Mouse (Mus musculus) hindbrain, embryonic 11.5 days (tissue): ENCODE measurements at regions not wholly inside any gene's neighbourhood (a gene's known extent, or its start where the extent isn't known, plus 50 kb on each side); places are given as distances from the start of the nearest gene placed in this dataset.

Experiments
- ATAC-seq: fragments of 200-750 bp; cut with Nextera tagmentation; 2 replicates; pipeline ENCODE4 v1.8.0; 2017; ENCODE audit warnings: mild to moderate bottlenecking, moderate TSS enrichment, moderate library complexity; ENCODE audit not compliant: low FRiP score
- DNase-seq: peaks from one replicate; pipeline ENCODE4 v3.0.0-alpha.2; 2015; ENCODE audit warnings: low spot score
- H3K27ac ChIP-seq: fragments of 300-500 bp; sonication (generic); 2 replicates; pipeline ENCODE4 v1.5.1; 2014; ENCODE audit warnings: mild to moderate bottlenecking, low read depth, low read length
- H3K27me3 ChIP-seq: fragments of 300-500 bp; sonication (generic); 2 replicates; pipeline ENCODE4 v1.6.1; 2014; ENCODE audit warnings: mild to moderate bottlenecking, low read length, moderate library complexity, mixed read lengths; ENCODE audit not compliant: control insufficient read depth, insufficient read depth
- H3K36me3 ChIP-seq: fragments of 300-500 bp; sonication (generic); 2 replicates; pipeline ENCODE4 v1.6.1; 2014; ENCODE audit warnings: mild to moderate bottlenecking, low read length, moderate library complexity, mixed read lengths; ENCODE audit not compliant: control insufficient read depth, insufficient read depth
- H3K4me1 ChIP-seq: fragments of 300-500 bp; sonication (generic); replicated peaks from 2 replicates; pipeline ENCODE4 v1.6.1; 2014; ENCODE audit warnings: low read length, mixed read lengths; ENCODE audit not compliant: control insufficient read depth, insufficient read depth
- H3K4me2 ChIP-seq: fragments of 300-500 bp; sonication (generic); replicated peaks from 2 replicates; pipeline ENCODE4 v1.6.1; 2014; ENCODE audit warnings: mild to moderate bottlenecking, low read depth, low read length
- H3K4me3 ChIP-seq: fragments of 300-500 bp; sonication (generic); 2 replicates; pipeline ENCODE4 v1.5.1; 2014; ENCODE audit warnings: low read depth, low read length
- H3K9ac ChIP-seq: fragments of 300-500 bp; sonication (generic); 2 replicates; pipeline ENCODE4 v1.6.1; 2014; ENCODE audit warnings: low read depth, low read length
- H3K9me3 ChIP-seq: fragments of 300-500 bp; sonication (generic); 2 replicates; pipeline ENCODE4 v1.6.1; 2016; ENCODE audit warnings: low read length; ENCODE audit not compliant: control insufficient read depth
- WGBS: fragments of 180-500 bp; shearing (Covaris S2); extraction: QIAGEN DNeasy Blood & Tissue Kit; methylation state at CpG from one replicate; pipeline ENCODE4 v1.1.7; 2014; 5-methylcytosine and 5-hydroxymethylcytosine counted together

DNA sequence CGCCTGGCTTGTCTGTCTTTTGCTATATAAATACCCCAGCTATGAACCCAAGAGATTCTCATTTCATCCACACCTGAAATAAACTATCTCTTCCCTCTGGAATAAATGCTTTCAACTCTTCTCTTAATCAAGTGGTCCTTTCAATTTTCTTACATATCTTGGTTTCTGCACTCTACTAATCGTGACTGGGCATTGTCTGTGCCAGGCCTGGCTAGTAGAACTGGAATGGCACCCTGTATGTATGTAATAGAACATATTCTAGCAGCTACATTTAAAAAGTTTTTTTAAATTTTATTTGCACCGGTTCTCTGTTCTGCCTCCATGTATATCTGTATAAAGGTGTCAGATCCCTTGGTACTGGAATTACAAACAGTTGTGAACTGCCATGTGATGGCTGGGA is 68.2 kb upstream of the Zfp644 start:
- H3K9me3 ChIP-seq, result no peaks in the 10 kb centered on the region
- no peak for ATAC-seq
- H3K27me3 ChIP-seq, result no peaks in the 10 kb centered on the region
- H3K4me1 ChIP-seq, result no peaks in the 10 kb centered on the region
- no peak overlapping the region for H3K27ac ChIP-seq
- H3K9ac ChIP-seq, result no peak overlapping the region
- DNase-seq, result no peak
- H3K4me2 ChIP-seq, result no peak overlapping the region
- 89% methylated on average over 3 of the region's 3 CpGs for WGBS
- no peak overlapping the region for H3K4me3 ChIP-seq
- H3K36me3 ChIP-seq, result no peaks in the 10 kb centered on the region

DNA sequence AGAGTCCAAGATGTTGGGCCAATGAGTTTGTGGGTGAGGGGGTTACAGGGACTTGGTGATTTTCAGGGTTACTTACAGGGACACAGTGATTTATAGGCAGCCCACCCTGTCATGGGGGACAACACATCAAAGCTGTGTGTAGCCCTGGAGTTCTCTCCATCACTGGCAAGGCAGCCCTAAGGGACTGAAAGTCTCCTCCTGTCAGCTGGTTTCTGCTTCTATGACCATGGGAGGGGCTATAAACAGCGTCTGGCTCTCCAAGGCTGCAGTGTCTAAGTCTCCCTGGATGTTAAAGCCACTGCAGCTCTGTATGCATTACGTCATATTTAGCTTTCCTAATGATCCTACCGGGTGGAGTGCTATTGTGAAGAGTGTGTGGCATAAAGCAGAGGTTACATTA is 66.2 kb upstream of the Zfp644 start:
- ATAC-seq (no peak), DNase-seq (no peak)
- Histone ChIP-seq H3K9ac (no peak overlapping the region), H3K27ac (no peak overlapping the region; the same call in 1 of the 2 replicates), H3K4me1 (no peaks in the 10 kb centered on the region), H3K36me3 (no peaks in the 10 kb centered on the region), H3K9me3 (no peaks in the 10 kb centered on the region), H3K4me2 (no peak overlapping the region), H3K4me3 (no peak overlapping the region), H3K27me3 (peaks cover 3% of the 10 kb centered on the region; the same call in 1 of the 2 replicates)
- WGBS, result 57% methylated on average over 3 of the region's 3 CpGs

DNA sequence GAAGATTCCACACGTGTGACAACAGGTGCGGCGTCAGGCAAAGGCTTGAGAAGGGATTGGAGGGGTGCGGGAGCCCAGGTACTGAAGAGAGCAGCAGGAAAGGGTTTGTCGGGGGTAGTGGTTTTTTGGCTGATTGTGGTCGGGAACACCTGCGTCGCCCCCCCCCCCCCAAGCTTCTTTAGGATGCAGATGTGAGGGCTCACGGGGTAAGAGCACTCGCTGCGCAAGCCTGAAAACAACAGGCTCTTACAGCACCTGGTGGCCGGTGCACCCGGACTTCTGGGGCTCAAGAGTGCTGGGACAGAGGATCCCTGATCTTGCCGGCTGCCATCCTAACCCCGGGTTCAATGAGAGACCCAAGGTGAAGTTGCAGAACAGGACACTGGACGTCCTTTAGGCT is 60.9 kb upstream of the Zfp644 start:
- Histone ChIP-seq H3K27me3 (peaks cover 7% of the 10 kb centered on the region; the same call in 1 of the 2 replicates), H3K4me3 (no peak overlapping the region), H3K9me3 (no peaks in the 10 kb centered on the region), H3K36me3 (no peaks in the 10 kb centered on the region), H3K4me1 (no peaks in the 10 kb centered on the region), H3K9ac (no peak overlapping the region), H3K4me2 (peak overlapping the region; percentile 37; the same call in 1 of the 2 replicates), H3K27ac (no peak overlapping the region)
- ATAC-seq (no peak), DNase-seq (no peak)
- 6% methylated on average over 16 of the region's 16 CpGs for WGBS

DNA sequence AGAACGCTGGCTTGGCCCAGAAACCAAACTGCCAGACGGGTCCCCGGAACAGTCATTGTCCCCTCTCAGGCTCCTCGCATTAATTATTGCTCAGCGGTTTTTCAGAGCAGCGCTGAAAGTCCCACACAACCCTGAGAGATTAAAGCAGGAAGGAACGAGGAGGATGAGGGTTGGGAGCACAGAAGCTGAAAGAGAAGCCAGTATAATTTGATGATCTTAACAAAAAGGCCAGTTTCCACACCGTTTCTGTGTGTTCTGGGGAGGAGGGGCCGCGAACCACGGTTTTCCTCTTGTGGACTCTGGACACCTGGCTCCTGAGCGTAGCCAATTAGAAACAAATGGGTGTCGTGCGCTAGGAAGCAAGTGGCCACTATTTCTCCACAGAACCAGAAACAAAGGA is 60.3 kb upstream of the Zfp644 start:
- Histone ChIP-seq H3K4me2 (peak overlapping the region; percentile 37), H3K27ac (no peak overlapping the region), H3K9ac (no peak overlapping the region), H3K9me3 (no peaks in the 10 kb centered on the region), H3K4me1 (no peaks in the 10 kb centered on the region), H3K27me3 (peaks cover 7% of the 10 kb centered on the region; the same call in 1 of the 2 replicates), H3K36me3 (no peaks in the 10 kb centered on the region), H3K4me3 (peak overlapping the region; percentile 20)
- 2% methylated on average over 14 of the region's 14 CpGs for WGBS
- DNase-seq (peak; percentile 51), ATAC-seq (peak; percentile 53)

DNA sequence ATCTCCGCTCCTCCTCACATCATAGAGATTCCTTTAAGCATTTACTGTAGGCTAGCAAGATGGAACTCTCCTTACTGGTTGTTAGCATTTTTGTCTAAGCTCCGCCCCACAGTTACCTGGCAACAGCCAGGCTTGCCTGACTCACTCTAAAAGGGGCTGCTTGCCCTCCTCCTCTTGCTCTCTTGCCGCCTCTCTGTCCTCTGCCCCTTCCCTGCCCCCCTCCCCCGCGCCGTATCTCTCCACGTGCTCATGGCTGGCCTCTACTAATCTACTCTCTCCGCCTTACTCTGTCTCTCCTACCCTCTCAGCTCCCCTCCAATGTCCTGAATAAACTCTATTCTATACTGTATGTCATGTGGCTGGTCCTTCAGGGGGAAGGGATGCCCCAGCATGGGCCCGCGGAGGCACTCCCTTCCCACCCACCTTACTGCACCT is 59.9 kb upstream of the Zfp644 start:
- DNase-seq, result peak; percentile 74
- H3K27ac ChIP-seq, result no peak overlapping the region
- H3K9me3 ChIP-seq, result no peaks in the 10 kb centered on the region
- H3K27me3 ChIP-seq, result peaks cover 7% of the 10 kb centered on the region; the same call in 1 of the 2 replicates
- no peaks in the 10 kb centered on the region for H3K4me1 ChIP-seq
- peak overlapping the region; percentile 37 for H3K4me2 ChIP-seq
- peak overlapping the region; percentile 20 for H3K4me3 ChIP-seq
- H3K36me3 ChIP-seq, result no peaks in the 10 kb centered on the region
- no peak overlapping the region for H3K9ac ChIP-seq
- peak; percentile 89 for ATAC-seq
- WGBS, result 5% methylated on average over 10 of the region's 10 CpGs

DNA sequence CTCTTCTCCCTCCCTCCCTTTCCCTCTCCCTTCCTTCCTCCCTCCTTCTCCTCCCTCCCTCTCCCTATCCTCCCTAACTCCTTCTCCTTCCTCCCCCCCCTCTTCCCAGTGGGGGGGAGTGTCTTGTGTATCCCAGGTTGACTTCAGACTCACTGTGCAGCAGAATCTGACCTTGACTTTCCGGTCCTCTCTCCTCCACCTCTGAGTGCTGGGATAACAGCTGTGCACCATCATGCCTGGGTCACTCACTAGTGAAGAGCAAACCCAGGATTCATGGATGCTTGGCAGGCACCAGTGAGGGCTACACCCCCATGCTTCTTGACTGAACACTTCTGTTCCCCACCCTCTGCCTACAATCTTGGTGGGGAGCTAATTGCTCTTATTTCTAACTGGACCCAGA is 56.2 kb upstream of the Zfp644 start:
- Histone ChIP-seq H3K27ac (no peak overlapping the region), H3K4me1 (no peaks in the 10 kb centered on the region), H3K4me3 (no peak overlapping the region), H3K4me2 (no peak overlapping the region), H3K36me3 (no peaks in the 10 kb centered on the region), H3K9ac (no peak overlapping the region), H3K9me3 (no peaks in the 10 kb centered on the region), H3K27me3 (peaks cover 5% of the 10 kb centered on the region; the same call in 1 of the 2 replicates)
- no peak for DNase-seq
- ATAC-seq, result no peak
- WGBS, result 64% methylated on average over 1 of the region's 1 CpGs

DNA sequence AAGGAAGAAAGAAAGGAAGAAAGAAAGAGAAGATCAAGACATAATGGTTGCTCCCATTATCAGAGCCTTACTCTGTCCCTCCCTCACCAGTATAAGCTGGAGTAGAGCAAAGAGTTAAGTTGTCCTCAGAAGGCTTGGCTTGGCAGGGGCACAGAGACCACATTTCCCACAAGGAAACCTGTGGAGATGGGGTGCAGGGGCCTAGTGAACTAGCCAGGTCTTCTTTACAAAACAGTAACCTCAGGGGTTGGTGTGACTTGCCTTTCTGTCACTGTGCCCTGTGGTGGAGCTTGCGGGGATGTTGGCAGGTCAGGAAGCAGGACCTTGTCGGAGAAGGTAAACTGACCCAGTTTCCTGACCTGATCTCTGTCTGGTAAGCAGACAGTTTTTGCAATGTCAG is 53.1 kb upstream of the Zfp644 start:
- no peaks in the 10 kb centered on the region for H3K9me3 ChIP-seq
- no peak for ATAC-seq
- DNase-seq, result no peak
- no peak overlapping the region for H3K9ac ChIP-seq
- no peak overlapping the region for H3K4me2 ChIP-seq
- no peak overlapping the region for H3K4me3 ChIP-seq
- H3K4me1 ChIP-seq, result no peaks in the 10 kb centered on the region
- H3K27me3 ChIP-seq, result no peaks in the 10 kb centered on the region
- H3K27ac ChIP-seq, result no peak overlapping the region
- H3K36me3 ChIP-seq, result no peaks in the 10 kb centered on the region
- WGBS, result 87% methylated on average over 2 of the region's 2 CpGs

DNA sequence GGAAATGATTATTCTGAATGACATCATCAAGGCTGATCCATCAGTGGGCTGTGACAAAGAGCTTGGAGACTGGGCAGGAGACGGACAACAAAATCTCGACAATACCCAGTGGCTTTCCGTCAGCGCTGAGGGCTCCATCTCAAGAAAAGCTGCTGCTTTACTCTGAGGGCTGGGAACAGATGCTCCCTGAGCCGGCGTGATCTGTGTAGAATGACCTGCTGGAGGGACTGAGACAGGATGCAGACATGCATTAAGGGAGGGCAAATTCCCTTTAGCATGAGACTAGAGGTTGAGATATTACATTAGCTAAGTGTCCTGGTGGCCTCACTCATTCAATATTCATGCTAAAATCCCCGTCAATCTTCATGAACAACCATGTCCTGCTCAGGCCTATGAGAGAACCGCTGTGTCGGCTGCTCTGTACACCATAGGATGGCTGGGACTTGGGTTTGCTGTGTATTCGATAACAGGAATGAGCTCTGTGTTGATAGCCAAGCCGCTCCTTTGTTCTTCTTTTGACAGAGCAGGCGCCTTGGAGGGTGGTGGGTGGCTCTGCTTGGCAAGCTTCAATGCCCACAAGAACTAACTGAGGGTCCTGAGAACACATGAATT is 51.5 kb upstream of the Zfp644 start:
- Histone ChIP-seq H3K36me3 (no peaks in the 10 kb centered on the region), H3K9me3 (no peaks in the 10 kb centered on the region), H3K4me3 (no peak overlapping the region), H3K27me3 (no peaks in the 10 kb centered on the region), H3K9ac (no peak overlapping the region), H3K27ac (peak overlapping the region; percentile 30; the same call in 1 of the 2 replicates), H3K4me2 (no peak overlapping the region), H3K4me1 (no peaks in the 10 kb centered on the region)
- ATAC-seq (peak; percentile 66), DNase-seq (peak; percentile 27)
- 57% methylated on average over 12 of the region's 12 CpGs for WGBS
